Mouse (Mus musculus): ENCODE results near the gene Vmn1r198. TPM values are rescaled to one million over a fixed set of nuclear protein-coding genes. Genes with fewer than 3 reads are reported as not detected.
"Not testable (repeated sequence)": the region's sequence is repeated elsewhere in the genome, so short reads cannot be mapped to it uniquely, and the experiment has no call there.

The Vmn1r198 gene
- polyA plus RNA-seq, 1 experiment from 2014 or later: not detected

DNA sequence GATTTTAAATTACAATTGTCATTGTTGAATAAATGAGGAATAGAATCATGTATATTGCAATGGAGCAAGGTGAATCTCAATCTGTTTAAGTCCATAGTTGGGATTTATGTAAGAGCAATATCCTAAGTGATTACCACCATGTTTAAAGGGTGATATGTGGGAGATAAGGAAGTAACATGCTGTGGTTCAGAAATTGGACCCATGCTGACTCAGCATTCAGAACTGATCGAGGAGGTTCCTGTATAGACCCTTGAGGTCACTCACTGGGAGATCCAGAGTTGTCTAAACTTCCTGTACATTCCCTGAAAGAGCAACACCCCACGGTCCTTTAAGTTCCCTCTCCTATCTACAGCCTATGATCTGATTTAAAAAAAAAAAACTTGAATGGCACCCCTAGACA lies 16.9 kb upstream of the Vmn1r198 start:
- WGBS: 79% methylated on average over 2 of the region's 2 CpGs
- no peaks in the 10 kb centered on the region for H3K4me1 ChIP-seq (replicated peaks; ENCODE audit: control insufficient read depth, insufficient read depth)
- no peaks in the 10 kb centered on the region for H3K9me3 ChIP-seq (ENCODE audit: control insufficient read depth, low read length)
- ATAC-seq (ENCODE audit: low FRiP score, low TSS enrichment) (no peak), DNase-seq (ENCODE audit: low spot score) (no peak)
- no peaks in the 10 kb centered on the region for H3K27me3 ChIP-seq (ENCODE audit: control insufficient read depth, insufficient read depth, low read length)
- TF ChIP-seq CTCF (IDR thresholded peaks at IDR 0.05; ENCODE audit: low read depth) (no peak), EP300 (optimal IDR thresholded peaks at IDR 0.05) (no peak)
- H3K36me3 ChIP-seq (ENCODE audit: control insufficient read depth, insufficient read depth, low read length): no peaks in the 10 kb centered on the region
- H3K4me2 ChIP-seq (replicated peaks; ENCODE audit: low read depth): no peak overlapping the region
- no peak overlapping the region for H3K9ac ChIP-seq (ENCODE audit: low read length)
- H3K27ac ChIP-seq (replicated peaks): no peak overlapping the region
- no peak overlapping the region for H3K4me3 ChIP-seq (ENCODE audit: low read depth, low read length)

- no peak overlapping the region for H3K4me2 ChIP-seq (replicated peaks; ENCODE audit: low read depth)
- no peak overlapping the region for H3K4me3 ChIP-seq (ENCODE audit: low read depth, low read length)
- no peak overlapping the region for H3K27ac ChIP-seq (replicated peaks)
- ATAC-seq (ENCODE audit: low FRiP score, low TSS enrichment): no peak
- no peaks in the 10 kb centered on the region for H3K4me1 ChIP-seq (replicated peaks; ENCODE audit: control insufficient read depth, insufficient read depth)
- no peak overlapping the region for H3K9ac ChIP-seq (ENCODE audit: low read length)
- H3K9me3 ChIP-seq (ENCODE audit: control insufficient read depth, low read length): no peaks in the 10 kb centered on the region
- DNase-seq (ENCODE audit: low spot score): no peak
- 73% methylated on average over 1 of the region's 1 CpGs for WGBS
- TF ChIP-seq EP300 (optimal IDR thresholded peaks at IDR 0.05) (no peak), CTCF (IDR thresholded peaks at IDR 0.05; ENCODE audit: low read depth) (no peak)
- no peaks in the 10 kb centered on the region for H3K36me3 ChIP-seq (ENCODE audit: control insufficient read depth, insufficient read depth, low read length)
- no peaks in the 10 kb centered on the region for H3K27me3 ChIP-seq (ENCODE audit: control insufficient read depth, insufficient read depth, low read length)
Measured at GRCm38 (mm10) chr13:22335565-22335964, 14.6 kb upstream of the Vmn1r198 start.

DNA sequence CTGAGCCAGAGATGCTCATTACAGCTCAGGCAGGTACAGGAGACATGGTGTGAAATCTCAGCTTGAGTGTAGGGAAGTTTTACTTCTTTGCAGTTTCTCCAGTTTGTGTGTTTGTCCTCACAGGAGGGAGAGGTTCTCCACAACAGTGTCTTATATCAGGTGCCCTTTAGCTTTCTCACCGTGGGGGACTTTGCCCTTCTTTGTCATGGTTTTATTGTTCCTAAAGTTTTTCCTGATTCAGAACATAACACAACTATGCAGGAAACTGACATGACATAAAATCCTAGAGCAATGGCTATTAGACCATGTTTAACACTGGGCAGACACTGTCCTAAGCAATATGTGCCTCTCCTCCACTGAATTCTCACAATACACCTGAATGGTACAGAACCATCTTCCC lies 649 bp downstream of the Vmn1r198 start:
- Histone ChIP-seq H3K36me3 (ENCODE audit: control insufficient read depth, insufficient read depth, low read length) (no peaks in the 10 kb centered on the region), H3K4me1 (replicated peaks; ENCODE audit: control insufficient read depth, insufficient read depth) (no peaks in the 10 kb centered on the region), H3K9ac (ENCODE audit: low read length) (no peak overlapping the region), H3K27me3 (ENCODE audit: control insufficient read depth, insufficient read depth, low read length) (no peaks in the 10 kb centered on the region), H3K4me3 (ENCODE audit: low read depth, low read length) (no peak overlapping the region), H3K4me2 (replicated peaks; ENCODE audit: low read depth) (no peak overlapping the region), H3K9me3 (ENCODE audit: control insufficient read depth, low read length) (no peaks in the 10 kb centered on the region), H3K27ac (replicated peaks) (no peak overlapping the region)
- no peak for TF ChIP-seq EP300 (optimal IDR thresholded peaks at IDR 0.05)
- no peak for TF ChIP-seq CTCF (IDR thresholded peaks at IDR 0.05; ENCODE audit: low read depth)
- 65% methylated on average over 1 of the region's 1 CpGs for WGBS
- no peak for DNase-seq (ENCODE audit: low spot score)
- ATAC-seq (ENCODE audit: low FRiP score, low TSS enrichment): no peak

DNA sequence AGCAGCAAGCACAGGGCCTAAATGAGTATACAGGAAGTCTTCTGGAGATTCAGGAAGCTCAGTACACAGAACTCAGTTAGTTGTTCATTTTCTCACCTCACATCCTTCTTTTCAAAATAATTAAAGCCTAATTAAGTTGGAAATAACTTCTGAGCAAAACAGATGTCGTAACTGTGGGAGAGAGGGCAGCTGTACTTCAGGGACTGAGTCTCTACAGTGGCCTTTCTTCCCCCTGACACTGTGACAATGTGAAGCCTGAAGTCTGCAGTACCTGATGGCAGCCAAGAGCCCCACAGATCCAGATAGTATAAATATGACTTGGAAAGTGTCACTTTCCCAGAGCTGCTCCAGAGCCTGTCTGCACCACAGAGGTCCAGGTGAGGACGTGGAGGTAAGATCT lies 29.4 kb downstream of the Vmn1r198 start, which contains the start of gene Vmn1r199:
Gene Vmn1r199 (plus strand): TSS at position 301 of the 400 bp plus-strand sequence.
- WGBS: 66% methylated on average over 2 of the region's 2 CpGs
- TF ChIP-seq EP300 (optimal IDR thresholded peaks at IDR 0.05) (no peak), CTCF (IDR thresholded peaks at IDR 0.05; ENCODE audit: low read depth) (no peak)
- Histone ChIP-seq H3K4me2 (replicated peaks; ENCODE audit: low read depth) (no peak within 1 kb of the TSS), H3K4me1 (replicated peaks; ENCODE audit: control insufficient read depth, insufficient read depth) (no peaks in the 10 kb centered on the region), H3K4me3 (ENCODE audit: low read depth, low read length) (no peak within 1 kb of the TSS), H3K36me3 (ENCODE audit: control insufficient read depth, insufficient read depth, low read length) (no peaks in the 10 kb centered on the region), H3K9me3 (ENCODE audit: control insufficient read depth, low read length) (no peaks in the 10 kb centered on the region), H3K27me3 (ENCODE audit: control insufficient read depth, insufficient read depth, low read length) (no peaks in the 10 kb centered on the region), H3K27ac (replicated peaks) (no peak within 1 kb of the TSS), H3K9ac (ENCODE audit: low read length) (no peak within 1 kb of the TSS)
- DNase-seq (ENCODE audit: low spot score) (no peak), ATAC-seq (ENCODE audit: low FRiP score, low TSS enrichment) (no peak)

DNA sequence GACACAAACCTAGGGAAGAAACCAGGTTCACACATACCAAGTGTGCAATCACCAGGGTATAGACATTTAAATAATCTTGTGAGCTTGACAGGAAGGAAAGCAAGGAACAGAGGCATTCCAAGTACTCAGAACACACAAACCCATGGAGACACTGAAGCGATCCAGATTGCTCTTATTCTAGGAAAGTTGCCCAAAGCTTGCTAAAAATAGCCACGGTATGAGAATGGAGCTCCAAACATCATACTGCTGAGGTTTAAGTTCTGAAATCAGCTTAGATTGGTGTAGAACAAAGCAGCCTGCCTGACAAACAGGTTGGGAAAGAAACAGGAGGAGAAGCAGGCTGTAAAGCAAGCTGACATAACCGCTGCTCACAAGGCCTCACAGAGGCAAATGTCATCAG lies 31.0 kb downstream of the Vmn1r198 start:
- H3K4me3 ChIP-seq (ENCODE audit: low read depth, low read length); H3K4me2 ChIP-seq (replicated peaks; ENCODE audit: low read depth); H3K9me3 ChIP-seq (ENCODE audit: control insufficient read depth, low read length); H3K36me3 ChIP-seq (ENCODE audit: control insufficient read depth, insufficient read depth, low read length); H3K27me3 ChIP-seq (ENCODE audit: control insufficient read depth, insufficient read depth, low read length); DNase-seq (ENCODE audit: low spot score); H3K9ac ChIP-seq (ENCODE audit: low read length); H3K4me1 ChIP-seq (replicated peaks; ENCODE audit: control insufficient read depth, insufficient read depth): not testable (repeated sequence)
- peak overlapping the region; percentile 78 for H3K27ac ChIP-seq (replicated peaks)
- 34% methylated on average over 3 of the region's 3 CpGs for WGBS
- ATAC-seq (ENCODE audit: low FRiP score, low TSS enrichment): peak; percentile 69; the same call in 1 of the 2 replicates

DNA sequence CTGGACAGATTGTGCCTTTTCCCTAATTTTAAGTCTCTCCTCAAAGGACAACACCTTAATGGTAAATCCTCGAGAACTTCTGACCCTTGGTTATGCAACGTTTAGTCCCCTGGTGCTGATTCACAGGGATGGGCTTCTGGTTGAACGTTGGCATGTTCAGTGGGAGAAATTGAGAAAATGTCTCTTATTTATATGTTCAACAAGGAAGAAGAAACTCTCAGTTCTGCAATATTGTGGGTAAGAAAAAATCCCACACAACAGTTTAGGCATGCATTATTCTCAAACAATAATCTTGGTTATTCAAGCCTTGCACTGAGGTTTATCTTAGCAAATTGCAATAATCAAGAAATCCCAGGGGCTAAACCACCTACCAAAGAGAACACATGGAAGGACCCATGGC lies 33.2 kb downstream of the Vmn1r198 start:
- 81% methylated on average over 3 of the region's 3 CpGs for WGBS
- no peak overlapping the region for H3K9ac ChIP-seq (ENCODE audit: low read length)
- no peak overlapping the region for H3K4me3 ChIP-seq (ENCODE audit: low read depth, low read length)
- no peaks in the 10 kb centered on the region for H3K4me1 ChIP-seq (replicated peaks; ENCODE audit: control insufficient read depth, insufficient read depth)
- H3K4me2 ChIP-seq (replicated peaks; ENCODE audit: low read depth): no peak overlapping the region
- H3K36me3 ChIP-seq (ENCODE audit: control insufficient read depth, insufficient read depth, low read length): no peaks in the 10 kb centered on the region
- TF ChIP-seq EP300 (optimal IDR thresholded peaks at IDR 0.05) (no peak), CTCF (IDR thresholded peaks at IDR 0.05; ENCODE audit: low read depth) (no peak)
- H3K9me3 ChIP-seq (ENCODE audit: control insufficient read depth, low read length): no peaks in the 10 kb centered on the region
- ATAC-seq (ENCODE audit: low FRiP score, low TSS enrichment): no peak
- no peaks in the 10 kb centered on the region for H3K27me3 ChIP-seq (ENCODE audit: control insufficient read depth, insufficient read depth, low read length)
- DNase-seq (ENCODE audit: low spot score): no peak
- no peak overlapping the region for H3K27ac ChIP-seq (replicated peaks)

Measured in stomach, postnatal 0 days (tissue).